14 mouse cellular contexts compared by ENCODE assay signal in the genomic region with DNA sequence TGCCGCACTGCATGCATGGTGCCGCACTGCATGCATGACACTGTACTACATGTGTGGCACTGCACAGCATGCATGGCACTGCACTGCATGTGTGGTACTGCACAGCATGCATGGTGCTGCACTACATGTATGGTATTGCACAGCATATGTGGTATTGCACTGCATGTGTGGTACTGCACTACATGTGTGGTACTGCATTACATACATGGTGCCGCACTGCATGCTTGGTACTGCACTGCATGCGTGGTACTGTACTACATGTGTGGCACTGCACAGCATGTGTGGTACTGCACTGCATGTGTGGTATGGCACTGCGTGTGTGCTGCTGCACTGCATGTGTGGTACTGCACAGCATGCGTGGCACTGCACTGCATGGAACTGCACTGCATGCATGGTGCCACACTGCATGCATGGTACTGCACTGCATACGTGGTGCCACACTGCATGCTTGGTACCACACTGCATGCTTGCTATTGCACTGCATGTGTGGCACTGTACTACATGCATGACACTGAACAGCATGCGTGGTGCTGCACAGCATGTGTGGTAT.
DNase-seq lines count a peak whose midpoint lies in the region; ATAC-seq and TF ChIP-seq lines count a peak whose summit lies in the region.
"Had no signal": no experiment of that assay in that cellular context is flagged by ENCODE, and none has a peak within 500 bp of the region (broad histone marks: within the 10 kb centered on the region; RNA-seq: fewer than 3 reads in every experiment).

No protein-coding gene starts in this region.

- H3K27me3 ChIP-seq in heart, embryonic 11.5 days (ENCODE audit: control insufficient read depth, insufficient read depth, low read length): no peaks in the 10 kb centered on the region
- H3K27me3 ChIP-seq in stomach, embryonic 14.5 days (ENCODE audit: control insufficient read depth, insufficient read depth, low read length): no peaks in the 10 kb centered on the region
- H3K27me3 ChIP-seq in stomach, postnatal 0 days (ENCODE audit: control insufficient read depth, insufficient read depth, low read length): no peaks in the 10 kb centered on the region
- H3K27me3 ChIP-seq in limb, embryonic 15.5 days: no peaks in the 10 kb centered on the region
- H3K27me3 ChIP-seq in neural tube, embryonic 15.5 days (replicated peaks): no peaks in the 10 kb centered on the region

- TF ChIP-seq EP300 in stomach, postnatal 0 days (optimal IDR thresholded peaks at IDR 0.05): no peak

- no peak for TF ChIP-seq CTCF in stomach, postnatal 0 days (IDR thresholded peaks at IDR 0.05; ENCODE audit: low read depth)

- no peak overlapping the region for H3K9ac ChIP-seq in heart, embryonic 11.5 days (ENCODE audit: low read depth, low read length)
- no peak overlapping the region for H3K9ac ChIP-seq in stomach, embryonic 14.5 days (replicated peaks; ENCODE audit: low read depth, low read length)
- H3K9ac ChIP-seq in stomach, postnatal 0 days (ENCODE audit: low read length): no peak overlapping the region
- H3K9ac ChIP-seq in limb, embryonic 15.5 days: no peak overlapping the region
- H3K9ac ChIP-seq in neural tube, embryonic 15.5 days (replicated peaks): no peak overlapping the region

- ATAC-seq in heart, embryonic 11.5 days (replicated peaks; ENCODE audit: insufficient number of reproducible peaks, low FRiP score, low TSS enrichment): peak; percentile 37
- ATAC-seq in stomach, embryonic 14.5 days (ENCODE audit: insufficient number of reproducible peaks, insufficient read depth, low FRiP score, low read depth): 0 out of 2 replicates have a peak, but pooled peaks have one; percentile 29
- ATAC-seq in stomach, postnatal 0 days (ENCODE audit: low FRiP score, low TSS enrichment): no peak; the same call in 1 of the 2 replicates
- ATAC-seq in limb, embryonic 15.5 days (ENCODE audit: insufficient number of reproducible peaks, low FRiP score, low TSS enrichment, low read depth): 0 out of 2 replicates have a peak, but pooled peaks have one; percentile 32
- ATAC-seq in neural tube, embryonic 15.5 days (ENCODE audit: low FRiP score): peak; percentile 45; the same call in 1 of the 2 replicates
- ATAC-seq in megakaryocyte progenitor cell, adult 5-6 weeks (replicated peaks; ENCODE audit: poor library complexity): no peak
- ATAC-seq: intestine, postnatal 0 days had no signal

- 93% methylated on average over 8 of the region's 8 CpGs for WGBS in heart, embryonic 11.5 days (ENCODE audit: insufficient replicate concordance)
- 96% methylated on average over 8 of the region's 8 CpGs for WGBS in stomach, embryonic 14.5 days
- 95% methylated on average over 8 of the region's 8 CpGs for WGBS in stomach, postnatal 0 days
- 96% methylated on average over 8 of the region's 8 CpGs for WGBS in limb, embryonic 15.5 days
- WGBS in neural tube, embryonic 15.5 days: 95% methylated on average over 8 of the region's 8 CpGs

- no peak overlapping the region for H3K4me2 ChIP-seq in heart, embryonic 11.5 days
- H3K4me2 ChIP-seq in stomach, embryonic 14.5 days (replicated peaks; ENCODE audit: low read depth, low read length): no peak overlapping the region
- H3K4me2 ChIP-seq in stomach, postnatal 0 days (replicated peaks; ENCODE audit: low read depth): no peak overlapping the region
- H3K4me2 ChIP-seq in limb, embryonic 15.5 days: no peak overlapping the region
- no peak overlapping the region for H3K4me2 ChIP-seq in neural tube, embryonic 15.5 days

- no peak for DNase-seq in heart, adult 9 months (ENCODE audit: low spot score in 2 of 2)
- DNase-seq in stomach, postnatal 0 days (ENCODE audit: low spot score): no peak
- DNase-seq in adrenal gland, postnatal 4 days (ENCODE audit: low spot score in 2 of 2): no peak
- DNase-seq: adrenal gland, postnatal 14 days; cerebellum, adult 2 months; heart, adult 11 months; lung, adult 18-20 months; right cerebral cortex, adult 18-20 months had no signal

- no peak overlapping the region for H3K4me3 ChIP-seq in heart, embryonic 11.5 days (ENCODE audit: low read depth, low read length)
- H3K4me3 ChIP-seq in stomach, embryonic 14.5 days (ENCODE audit: low read depth, low read length): no peak overlapping the region
- H3K4me3 ChIP-seq in stomach, postnatal 0 days (ENCODE audit: low read depth, low read length): no peak overlapping the region
- no peak overlapping the region for H3K4me3 ChIP-seq in limb, embryonic 15.5 days
- H3K4me3 ChIP-seq in neural tube, embryonic 15.5 days (replicated peaks): no peak overlapping the region

- no peaks in the 10 kb centered on the region for H3K9me3 ChIP-seq in heart, embryonic 11.5 days (replicated peaks; ENCODE audit: control insufficient read depth, low read length)
- no peaks in the 10 kb centered on the region for H3K9me3 ChIP-seq in stomach, embryonic 14.5 days (ENCODE audit: control insufficient read depth, low read depth, low read length)
- H3K9me3 ChIP-seq in stomach, postnatal 0 days (ENCODE audit: control insufficient read depth, low read length): no peaks in the 10 kb centered on the region
- no peaks in the 10 kb centered on the region for H3K9me3 ChIP-seq in limb, embryonic 15.5 days
- no peaks in the 10 kb centered on the region for H3K9me3 ChIP-seq in neural tube, embryonic 15.5 days (replicated peaks)

- no peaks in the 10 kb centered on the region for H3K36me3 ChIP-seq in heart, embryonic 11.5 days (ENCODE audit: control insufficient read depth, insufficient read depth, low read length)
- H3K36me3 ChIP-seq in stomach, embryonic 14.5 days (ENCODE audit: control insufficient read depth, insufficient read depth, low read length): no peaks in the 10 kb centered on the region
- H3K36me3 ChIP-seq in stomach, postnatal 0 days (ENCODE audit: control insufficient read depth, insufficient read depth, low read length): no peaks in the 10 kb centered on the region
- no peaks in the 10 kb centered on the region for H3K36me3 ChIP-seq in limb, embryonic 15.5 days
- H3K36me3 ChIP-seq in neural tube, embryonic 15.5 days: no peaks in the 10 kb centered on the region

- no peak overlapping the region for H3K27ac ChIP-seq in heart, embryonic 11.5 days (ENCODE audit: low read depth, low read length)
- no peak overlapping the region for H3K27ac ChIP-seq in stomach, embryonic 14.5 days (ENCODE audit: low read length)
- no peak overlapping the region for H3K27ac ChIP-seq in stomach, postnatal 0 days (replicated peaks)
- no peak overlapping the region for H3K27ac ChIP-seq in limb, embryonic 15.5 days
- no peak overlapping the region for H3K27ac ChIP-seq in neural tube, embryonic 15.5 days (replicated peaks)

- H3K4me1 ChIP-seq in heart, embryonic 11.5 days (ENCODE audit: control insufficient read depth, insufficient read depth, low read length): peaks cover 19% of the 10 kb centered on the region
- 0 out of 2 replicates have a peak, but pooled peaks cover 3% of the 10 kb centered on the region for H3K4me1 ChIP-seq in stomach, embryonic 14.5 days (ENCODE audit: control insufficient read depth, insufficient read depth, low read length)
- no peaks in the 10 kb centered on the region for H3K4me1 ChIP-seq in stomach, postnatal 0 days (replicated peaks; ENCODE audit: control insufficient read depth, insufficient read depth)
- 0 out of 2 replicates have a peak, but pooled peaks cover 3% of the 10 kb centered on the region for H3K4me1 ChIP-seq in limb, embryonic 15.5 days
- peaks cover 9% of the 10 kb centered on the region for H3K4me1 ChIP-seq in neural tube, embryonic 15.5 days

Comparison
In these comparisons a context has a peak if more than half of its experiments do, and no peak if none do; other contexts are left out.
1. ATAC-seq: peak in heart, embryonic 11.5 days (single experiment), stomach, embryonic 14.5 days (single experiment), limb, embryonic 15.5 days (single experiment) and neural tube, embryonic 15.5 days (single experiment); none in stomach, postnatal 0 days (single experiment) and megakaryocyte progenitor cell, adult 5-6 weeks (single experiment).